Mouse (Mus musculus) liver, adult 2 months (tissue): Measurements from ENCODE around the gene Anapc13.

ENCODE experiments used
- CTCF ChIP-seq: fragments of 200-500 bp; IDR thresholded peaks from 2 replicates; pipeline ENCODE4 v1.5.1; 2011; ENCODE audit warnings: low read depth, low read length, control low read depth
- POLR2A ChIP-seq: fragments of 200-500 bp; IDR thresholded peaks from 2 replicates; pipeline ENCODE4 v1.6.1; 2011; ENCODE audit warnings: low read length, control low read depth; ENCODE audit not compliant: insufficient read depth; ENCODE audit errors: extremely low read depth

GRCm38 (mm10) chr9:102637115-102637514, 11.0 kb downstream of the Anapc13 start:
- TF ChIP-seq CTCF (no peak), POLR2A (no peak)
